Mouse (Mus musculus) heart, embryonic 12.5 days (tissue): ENCODE data around the gene Pdhx. TPM values are rescaled to one million over a fixed set of nuclear protein-coding genes. Genes with fewer than 3 reads are reported as not detected.

Experiments used
- ATAC-seq: fragments of 200-750 bp; cut with Nextera tagmentation; 2 replicates; pipeline ENCODE4 v1.8.0; 2017; ENCODE audit warnings: moderate TSS enrichment, moderate library complexity; ENCODE audit not compliant: insufficient number of reproducible peaks, low FRiP score
- H3K27ac ChIP-seq: fragments of 300-500 bp; sonication (generic); 2 replicates; pipeline ENCODE4 v1.5.1; 2016; ENCODE audit warnings: mild to moderate bottlenecking, moderate library complexity; ENCODE audit not compliant: poor library complexity, severe bottlenecking
- H3K27me3 ChIP-seq: fragments of 300-500 bp; sonication (generic); replicated peaks from 2 replicates; pipeline ENCODE4 v1.6.1; 2016; ENCODE audit warnings: mild to moderate bottlenecking, moderate library complexity
- H3K36me3 ChIP-seq: fragments of 300-500 bp; sonication (generic); 2 replicates; pipeline ENCODE4 v1.6.1; 2016; ENCODE audit warnings: mild to moderate bottlenecking, moderate library complexity
- H3K4me1 ChIP-seq: fragments of 300-500 bp; sonication (generic); replicated peaks from 2 replicates; pipeline ENCODE4 v1.6.1; 2016; ENCODE audit warnings: mild to moderate bottlenecking
- H3K4me2 ChIP-seq: fragments of 300-500 bp; sonication (generic); 2 replicates; pipeline ENCODE4 v1.6.1; 2016; ENCODE audit warnings: mild to moderate bottlenecking, moderate library complexity
- H3K4me3 ChIP-seq: fragments of 300-500 bp; sonication (generic); 2 replicates; pipeline ENCODE4 v1.5.1; 2016; ENCODE audit warnings: mild to moderate bottlenecking
- H3K9ac ChIP-seq: fragments of 300-500 bp; sonication (generic); 2 replicates; pipeline ENCODE4 v1.6.1; 2016; ENCODE audit warnings: mild to moderate bottlenecking, moderate library complexity
- H3K9me3 ChIP-seq: fragments of 300-500 bp; sonication (generic); replicated peaks from 2 replicates; pipeline ENCODE4 v1.6.1; 2016; ENCODE audit warnings: mild to moderate bottlenecking, moderate library complexity
- WGBS: fragments of 180-500 bp; shearing (Covaris S2); methylation state at CpG from one replicate; pipeline ENCODE4 v1.1.7; 2016; 5-methylcytosine and 5-hydroxymethylcytosine counted together
- polyA plus RNA-seq: library from polyadenylated mRNA; unstranded; fragments of >200 nt; fragmentation: Nextera tagmentation; extraction: Ambion mirVana; gene quantifications from 2 replicates; pipeline ENCODE4 v1.2.1, GENCODE M21; 2016

Pdhx gene
- polyA plus RNA-seq, 1 experiment from 2014 or later: 53.6 TPM

GRCm38 (mm10) chr2:102986964-102987707, 86.2 kb downstream of the Pdhx start:
- no peaks in the 10 kb centered on the region for H3K36me3 ChIP-seq
- no peak overlapping the region for H3K9ac ChIP-seq
- no peak overlapping the region for H3K4me3 ChIP-seq
- ATAC-seq: no peak
- WGBS: 71% methylated on average over 6 of the region's 6 CpGs
- no peak overlapping the region for H3K27ac ChIP-seq
- peaks cover 4% of the 10 kb centered on the region; the same call in 1 of the 2 replicates for H3K4me1 ChIP-seq
- no peak overlapping the region for H3K4me2 ChIP-seq
- H3K27me3 ChIP-seq: no peaks in the 10 kb centered on the region
- no peaks in the 10 kb centered on the region for H3K9me3 ChIP-seq

- Histone ChIP-seq H3K4me2 (no peak overlapping the region), H3K9ac (no peak overlapping the region), H3K27ac (no peak overlapping the region), H3K4me3 (no peak overlapping the region), H3K36me3 (no peaks in the 10 kb centered on the region), H3K4me1 (peaks cover 4% of the 10 kb centered on the region; the same call in 1 of the 2 replicates), H3K27me3 (no peaks in the 10 kb centered on the region), H3K9me3 (no peaks in the 10 kb centered on the region)
- WGBS: 46% methylated on average over 3 of the region's 3 CpGs
- no peak for ATAC-seq
These were observed 86.9 kb downstream of the Pdhx start for GRCm38 (mm10) chr2:102986424-102986823.

- WGBS: 66% methylated on average over 2 of the region's 2 CpGs
- H3K27me3 ChIP-seq: no peaks in the 10 kb centered on the region
- no peaks in the 10 kb centered on the region for H3K36me3 ChIP-seq
- no peak overlapping the region for H3K4me2 ChIP-seq
- no peak overlapping the region for H3K27ac ChIP-seq
- H3K9ac ChIP-seq: no peak overlapping the region
- no peaks in the 10 kb centered on the region for H3K9me3 ChIP-seq
- ATAC-seq: no peak
- peaks cover 4% of the 10 kb centered on the region; the same call in 1 of the 2 replicates for H3K4me1 ChIP-seq
- no peak overlapping the region for H3K4me3 ChIP-seq
These were observed 90.5 kb downstream of the Pdhx start for GRCm38 (mm10) chr2:102982822-102983221.

GRCm38 (mm10) chr2:102981446-102982314, 91.6 kb downstream of the Pdhx start:
- Histone ChIP-seq H3K9ac (no peak overlapping the region), H3K4me2 (no peak overlapping the region), H3K27me3 (no peaks in the 10 kb centered on the region), H3K9me3 (0 out of 2 replicates have a peak, but pooled peaks cover 4% of the 10 kb centered on the region), H3K4me1 (peaks cover 4% of the 10 kb centered on the region; the same call in 1 of the 2 replicates), H3K27ac (no peak overlapping the region), H3K36me3 (no peaks in the 10 kb centered on the region), H3K4me3 (no peak overlapping the region)
- ATAC-seq: no peak
- WGBS: 76% methylated on average over 8 of the region's 8 CpGs

GRCm38 (mm10) chr2:102980870-102981269, 92.4 kb downstream of the Pdhx start:
- H3K36me3 ChIP-seq: no peaks in the 10 kb centered on the region
- no peak overlapping the region for H3K27ac ChIP-seq
- WGBS: 44% methylated on average over 2 of the region's 2 CpGs
- H3K4me2 ChIP-seq: no peak overlapping the region
- no peak for ATAC-seq
- no peaks in the 10 kb centered on the region for H3K4me1 ChIP-seq
- H3K27me3 ChIP-seq: no peaks in the 10 kb centered on the region
- H3K4me3 ChIP-seq: no peak overlapping the region
- no peak overlapping the region for H3K9ac ChIP-seq
- 0 out of 2 replicates have a peak, but pooled peaks cover 4% of the 10 kb centered on the region for H3K9me3 ChIP-seq

GRCm38 (mm10) chr2:102979519-102979918, 93.8 kb downstream of the Pdhx start:
- ATAC-seq: no peak

GRCm38 (mm10) chr2:102979112-102979511, 94.2 kb downstream of the Pdhx start:
- H3K27ac ChIP-seq: no peak overlapping the region
- no peak overlapping the region for H3K4me2 ChIP-seq
- no peaks in the 10 kb centered on the region for H3K27me3 ChIP-seq
- no peaks in the 10 kb centered on the region for H3K36me3 ChIP-seq
- no peaks in the 10 kb centered on the region for H3K4me1 ChIP-seq
- no peak overlapping the region for H3K9ac ChIP-seq
- no peak overlapping the region for H3K4me3 ChIP-seq
- 0 out of 2 replicates have a peak, but pooled peaks cover 4% of the 10 kb centered on the region for H3K9me3 ChIP-seq
- no peak for ATAC-seq

More at GRCm38 (mm10) chr2:102979519-102979918, 93.8 kb downstream of the Pdhx start:
- Histone ChIP-seq H3K9ac (no peak overlapping the region), H3K4me3 (no peak overlapping the region), H3K27me3 (no peaks in the 10 kb centered on the region), H3K27ac (no peak overlapping the region), H3K4me1 (no peaks in the 10 kb centered on the region), H3K4me2 (no peak overlapping the region), H3K36me3 (no peaks in the 10 kb centered on the region), H3K9me3 (0 out of 2 replicates have a peak, but pooled peaks cover 4% of the 10 kb centered on the region)
- 63% methylated on average over 2 of the region's 2 CpGs for WGBS

- Histone ChIP-seq H3K4me2 (no peak overlapping the region), H3K36me3 (no peaks in the 10 kb centered on the region), H3K4me1 (no peaks in the 10 kb centered on the region), H3K9me3 (0 out of 2 replicates have a peak, but pooled peaks cover 4% of the 10 kb centered on the region), H3K27ac (no peak overlapping the region), H3K9ac (no peak overlapping the region), H3K27me3 (no peaks in the 10 kb centered on the region), H3K4me3 (no peak overlapping the region)
- WGBS: 71% methylated on average over 5 of the region's 5 CpGs
- no peak for ATAC-seq
These were observed 97.9 kb downstream of the Pdhx start for GRCm38 (mm10) chr2:102975358-102975945.

GRCm38 (mm10) chr2:102973115-102973514, 100.2 kb downstream of the Pdhx start:
- WGBS: 92% methylated on average over 3 of the region's 3 CpGs
- Histone ChIP-seq H3K9ac (no peak overlapping the region), H3K4me2 (no peak overlapping the region), H3K27me3 (no peaks in the 10 kb centered on the region), H3K4me1 (no peaks in the 10 kb centered on the region), H3K36me3 (no peaks in the 10 kb centered on the region), H3K9me3 (0 out of 2 replicates have a peak, but pooled peaks cover 4% of the 10 kb centered on the region), H3K27ac (no peak overlapping the region), H3K4me3 (no peak overlapping the region)
- no peak for ATAC-seq

- WGBS: 48% methylated on average over 5 of the region's 5 CpGs
- Histone ChIP-seq H3K9ac (no peak overlapping the region), H3K4me1 (no peaks in the 10 kb centered on the region), H3K36me3 (no peaks in the 10 kb centered on the region), H3K27me3 (no peaks in the 10 kb centered on the region), H3K4me3 (no peak overlapping the region), H3K9me3 (peaks cover 4% of the 10 kb centered on the region; the same call in 1 of the 2 replicates), H3K4me2 (no peak overlapping the region), H3K27ac (no peak overlapping the region)
- ATAC-seq: no peak
These were observed 100.7 kb downstream of the Pdhx start for GRCm38 (mm10) chr2:102972575-102972974.

GRCm38 (mm10) chr2:102971951-102972350, 101.4 kb downstream of the Pdhx start:
- Histone ChIP-seq H3K4me2 (no peak overlapping the region), H3K27ac (no peak overlapping the region), H3K4me1 (no peaks in the 10 kb centered on the region), H3K9ac (no peak overlapping the region), H3K27me3 (no peaks in the 10 kb centered on the region), H3K4me3 (no peak overlapping the region), H3K9me3 (peaks cover under 1% of the 10 kb centered on the region; the same call in 1 of the 2 replicates), H3K36me3 (no peaks in the 10 kb centered on the region)
- ATAC-seq: no peak
